Mouse (Mus musculus) kidney, adult 8-10 months (tissue): ENCODE results near the gene Syt9.
A peak's percentile ranks its signal among the peaks of the same experiment; 100 is the strongest.
"Not testable (repeated sequence)": the region's sequence is repeated elsewhere in the genome, so short reads cannot be mapped to it uniquely, and the experiment has no call there.

Source experiments
- DNase-seq, 2 experiments: peaks; one replicate each; pipeline ENCODE4 v3.0.0; 2022

Syt9 gene

GRCm38 (mm10) chr7:107461699-107462440 is 91.3 kb downstream of the Syt9 start:
- no peak for DNase-seq

- no peak for DNase-seq
Observed at GRCm38 (mm10) chr7:107462962-107463361, 92.4 kb downstream of the Syt9 start.

- no peak for DNase-seq
Observed at GRCm38 (mm10) chr7:107465081-107465480, 94.6 kb downstream of the Syt9 start.

- DNase-seq, result no peak
Observed at GRCm38 (mm10) chr7:107478979-107479965, 108.7 kb downstream of the Syt9 start.

DNA sequence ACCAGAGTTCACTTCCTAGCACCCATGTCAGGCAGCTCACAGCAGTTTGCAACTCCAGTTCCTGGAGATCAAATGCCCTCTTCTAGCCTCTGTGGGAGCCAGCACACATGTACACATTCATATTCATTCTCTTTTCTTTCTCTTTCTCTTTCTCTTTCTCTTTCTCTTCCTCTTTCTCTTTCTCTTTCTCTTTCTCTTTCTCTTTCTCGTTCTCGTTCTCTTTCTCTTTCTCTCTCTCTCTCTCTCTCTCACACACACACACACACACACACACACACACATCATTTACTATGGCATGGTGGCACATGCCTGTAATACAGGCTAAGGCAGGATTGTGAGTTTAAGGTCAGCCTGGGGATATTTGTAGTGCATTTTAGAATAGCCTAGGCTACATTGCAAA is 115.2 kb downstream of the Syt9 start:
- not testable (repeated sequence) for DNase-seq

DNA sequence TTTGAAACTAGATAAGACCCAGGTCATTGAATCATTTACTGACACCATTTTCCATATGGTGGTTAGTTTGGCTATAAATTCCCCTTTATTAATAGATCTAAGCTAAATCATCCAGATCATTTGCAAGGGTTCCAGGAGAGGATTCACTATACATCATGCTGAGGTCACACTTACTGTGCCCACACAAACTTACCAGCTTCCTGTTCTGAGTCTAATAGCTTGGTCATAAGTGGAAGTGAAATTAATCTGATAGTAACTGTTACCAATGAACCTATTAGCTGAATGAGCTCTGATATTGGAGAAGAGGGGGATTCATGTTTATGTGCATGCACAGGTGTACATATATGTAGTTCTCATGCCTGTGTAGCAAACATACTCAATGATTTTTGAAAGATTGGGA is 124.9 kb downstream of the Syt9 start:
- no peak for DNase-seq

DNA sequence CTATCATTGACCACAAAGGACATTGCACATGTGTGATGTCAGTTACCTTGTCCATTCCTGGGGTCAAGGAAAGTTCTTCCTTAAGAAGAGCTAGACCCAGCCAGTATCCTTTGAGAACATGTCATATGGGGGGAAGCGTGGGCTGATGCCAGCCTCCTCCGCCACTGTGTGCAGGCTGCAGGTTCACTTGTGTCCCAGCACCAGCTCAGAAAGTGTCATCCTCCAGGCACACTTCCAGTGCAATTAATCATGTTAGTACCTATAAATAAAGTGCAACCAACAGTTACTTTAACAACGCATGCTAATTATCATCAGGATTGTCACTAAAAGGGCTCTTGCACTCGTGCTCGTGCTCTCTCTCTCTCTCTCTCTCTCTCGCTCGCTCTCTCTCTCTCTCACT is 126.4 kb downstream of the Syt9 start:
- no peak for DNase-seq

- DNase-seq, result no peak
Observed at GRCm38 (mm10) chr7:107500641-107501040, 130.1 kb downstream of the Syt9 start.

DNA sequence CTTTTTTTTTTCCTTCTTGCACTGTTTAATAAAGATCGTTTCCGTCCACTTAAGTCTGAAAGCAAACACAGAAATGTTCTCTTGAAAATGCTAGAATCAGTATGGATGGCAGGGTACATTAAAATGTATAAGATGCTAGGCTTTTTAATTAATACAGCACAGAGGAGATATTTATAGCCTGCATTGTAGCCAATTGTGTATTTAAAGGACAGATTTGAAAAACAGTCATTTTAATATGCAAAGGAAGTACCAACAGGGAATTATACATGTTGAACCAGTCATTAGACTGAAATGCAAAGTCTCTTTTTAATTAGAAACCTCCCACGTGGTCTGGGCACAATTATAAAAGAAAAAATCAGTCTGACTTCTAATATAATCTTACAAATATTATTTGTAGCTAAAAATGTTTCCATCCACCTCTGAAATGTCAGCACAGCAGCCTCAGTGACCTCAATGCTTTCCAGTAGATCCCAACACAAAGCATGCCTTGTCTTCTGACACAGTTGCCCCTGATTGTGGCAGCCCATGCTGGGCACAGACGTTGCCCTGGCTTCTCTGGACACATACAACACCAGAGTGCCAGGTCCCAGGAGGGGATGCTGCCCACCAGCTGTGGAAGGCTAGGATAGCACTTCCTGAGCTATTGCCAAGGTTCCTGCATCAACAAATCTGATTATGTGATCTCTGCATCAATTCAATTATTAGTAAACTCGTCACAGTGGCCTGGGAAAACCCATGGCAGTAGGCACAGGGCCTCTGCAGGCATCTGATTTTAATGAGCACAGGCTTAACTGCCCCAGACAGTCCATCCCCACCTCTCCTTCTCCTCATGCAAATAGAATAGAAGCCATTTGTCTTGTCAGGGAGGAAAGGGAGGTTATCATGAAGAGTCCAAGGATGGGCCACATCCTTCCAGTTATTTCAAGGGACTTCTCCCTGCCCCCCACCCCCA is 134.5 kb downstream of the Syt9 start:
- DNase-seq, result no peak

DNA sequence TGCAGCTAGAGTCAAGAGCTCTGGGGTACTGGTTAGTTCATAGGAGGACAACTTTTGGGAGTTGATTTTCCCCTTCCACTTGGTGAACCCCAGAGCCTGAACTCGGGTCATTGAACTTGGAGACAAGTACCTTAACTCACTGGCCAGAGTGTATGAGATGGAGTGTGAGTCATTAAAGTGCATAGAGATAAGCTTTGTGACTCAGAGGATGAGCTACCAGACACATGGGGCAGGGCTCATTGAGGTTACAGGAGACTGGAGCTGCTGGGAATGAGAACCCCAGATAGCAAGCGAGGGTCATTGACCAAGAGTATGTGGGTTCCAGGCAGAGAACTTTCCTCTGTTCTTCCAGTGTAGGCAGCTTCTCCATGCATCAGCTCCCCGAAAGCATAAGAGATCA is 137.4 kb downstream of the Syt9 start:
- no peak for DNase-seq

DNA sequence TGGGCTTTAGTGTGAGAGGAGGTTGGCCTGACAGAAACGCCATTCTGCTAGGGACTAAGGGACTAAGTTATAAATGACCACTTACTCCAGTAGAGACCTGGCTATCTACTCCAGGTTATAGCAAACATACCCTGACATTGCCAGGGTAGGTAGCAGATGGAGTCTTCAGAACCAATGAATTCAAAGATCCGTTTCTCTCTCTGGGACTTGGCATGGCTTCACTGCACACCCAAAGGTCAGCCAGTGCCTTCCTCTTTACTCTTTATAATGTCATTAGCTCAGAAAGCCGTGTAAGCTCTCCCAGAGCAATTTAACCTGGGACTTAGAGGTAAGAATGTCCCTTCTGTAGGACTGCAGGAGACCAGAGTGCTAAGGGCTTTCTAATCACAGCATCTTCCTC is 139.2 kb downstream of the Syt9 start:
- DNase-seq, result no peak

- DNase-seq, result no peak
Observed at GRCm38 (mm10) chr7:107516704-107517410, 146.3 kb downstream of the Syt9 start.

DNA sequence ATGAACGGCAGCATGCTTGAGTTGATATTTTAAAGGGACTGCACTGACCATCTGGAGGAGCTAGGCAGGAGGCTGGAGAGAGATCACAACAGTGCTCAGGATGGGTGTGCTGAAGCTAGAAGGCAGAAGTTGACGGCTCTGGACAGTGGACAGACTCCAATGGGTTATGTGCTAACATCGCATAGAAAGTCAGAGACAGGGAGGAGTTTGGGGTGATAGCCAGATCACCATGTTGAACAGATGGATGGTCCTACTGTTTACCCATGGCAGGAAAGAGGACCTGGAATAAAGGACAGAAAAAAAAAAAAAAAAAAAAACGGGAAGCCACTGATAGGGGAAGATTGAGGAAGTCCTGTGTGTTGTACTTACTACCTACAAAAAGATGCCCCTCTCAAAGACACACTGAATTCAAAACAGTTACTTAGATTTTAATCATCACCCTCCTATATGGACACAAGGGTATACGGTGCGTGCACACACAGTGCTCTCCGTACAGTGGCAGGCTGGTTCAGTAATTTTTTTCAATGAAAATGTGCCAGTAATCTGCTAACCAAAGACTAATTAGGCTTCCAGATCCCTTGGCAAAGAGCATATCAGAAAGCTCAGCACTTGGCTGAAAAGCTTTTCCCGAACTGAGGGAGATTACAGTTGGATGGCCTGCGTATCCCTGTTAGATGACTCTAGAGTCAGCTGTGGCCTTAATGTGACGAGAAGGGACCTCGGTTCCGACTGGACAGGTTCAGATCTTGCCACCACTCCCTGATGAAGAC is 148.9 kb downstream of the Syt9 start:
- DNase-seq, result no peak

DNA sequence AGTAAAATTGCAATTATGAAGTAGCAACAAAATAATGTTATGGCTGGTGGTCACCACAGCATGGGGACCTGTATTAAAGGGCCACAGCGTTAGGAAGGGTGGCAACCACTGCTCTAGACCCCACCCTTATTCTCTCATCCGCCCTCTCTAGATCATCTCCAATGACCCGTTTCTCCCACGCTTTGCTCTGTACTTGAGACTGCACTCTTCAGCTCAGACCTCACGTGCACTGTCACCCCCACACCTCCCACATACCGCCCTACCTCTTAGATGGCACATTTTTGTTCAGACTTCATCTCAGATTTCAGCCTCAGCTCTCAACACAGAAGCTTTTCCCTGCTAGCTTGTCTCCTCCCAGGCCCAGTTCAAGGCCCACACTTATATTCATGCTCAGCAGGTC is 150.9 kb downstream of the Syt9 start:
- no peak for DNase-seq

DNA sequence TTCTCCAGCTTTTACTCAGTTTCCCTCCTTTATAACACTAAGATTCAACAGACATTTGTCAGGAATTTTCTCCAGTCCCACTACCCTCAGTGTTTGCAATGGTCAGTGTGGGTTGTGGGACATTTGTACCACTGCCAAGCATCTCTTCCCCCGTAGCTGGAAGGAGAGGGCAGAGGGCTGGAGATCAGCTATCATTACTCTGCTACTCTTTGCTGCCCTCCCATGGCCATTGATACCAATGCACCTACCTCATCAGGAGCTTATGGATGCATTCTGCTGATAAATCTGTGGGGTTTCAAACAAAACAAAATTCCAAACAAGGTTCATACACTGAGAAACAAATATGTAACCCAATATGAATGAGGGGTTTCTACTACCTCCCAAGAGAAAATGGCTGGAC is 155.8 kb downstream of the Syt9 start:
- DNase-seq, result peak; percentile 11 to 51

DNA sequence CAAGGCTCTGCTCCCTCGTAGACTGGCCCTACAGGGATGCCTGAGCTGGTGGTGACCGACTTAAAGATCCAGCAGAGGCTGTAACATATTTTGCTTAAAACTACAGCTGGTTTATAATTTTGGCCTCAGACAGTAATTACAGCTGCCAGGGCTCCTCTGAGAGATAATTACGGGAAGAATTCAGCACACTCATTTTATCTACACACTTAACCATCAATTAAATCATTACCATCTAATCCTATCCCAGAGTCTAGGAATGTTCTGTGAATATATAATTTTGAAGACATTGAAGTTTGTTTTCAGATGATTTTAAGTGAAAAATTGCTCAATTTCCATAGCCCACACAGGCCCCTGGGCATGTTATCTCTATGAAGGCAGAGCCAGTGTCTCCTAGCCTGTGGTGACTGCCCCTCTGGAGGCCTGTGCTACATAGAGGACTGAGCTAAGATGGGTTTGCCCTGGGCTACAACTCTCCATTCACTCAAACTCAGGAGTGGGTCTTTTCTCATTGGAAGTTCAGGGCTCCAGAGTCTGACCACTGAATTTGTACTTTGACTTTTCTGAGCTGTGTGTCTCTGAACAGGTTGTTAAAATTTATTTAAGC is 157.7 kb downstream of the Syt9 start:
- peak in 1 of 2 experiments; percentile 3 for DNase-seq

GRCm38 (mm10) chr7:107529364-107529763 is 158.8 kb downstream of the Syt9 start:
- no peak for DNase-seq

GRCm38 (mm10) chr7:107535311-107535710 is 164.8 kb downstream of the Syt9 start:
- DNase-seq, result no peak

GRCm38 (mm10) chr7:107536516-107536915 is 166.0 kb downstream of the Syt9 start:
- no peak for DNase-seq

- DNase-seq, result no peak
Observed at GRCm38 (mm10) chr7:107540034-107540433, 169.5 kb downstream of the Syt9 start.

GRCm38 (mm10) chr7:107545011-107545410 is 174.5 kb downstream of the Syt9 start:
- DNase-seq, result no peak
